Mouse (Mus musculus): ENCODE results near the gene Mbd6. TPM values are rescaled to one million over a fixed set of nuclear protein-coding genes. Genes with fewer than 3 reads are reported as not detected.
"Not testable (repeated sequence)": the region's sequence is repeated elsewhere in the genome, so short reads cannot be mapped to it uniquely, and the experiment has no call there.

The Mbd6 gene
- 10 to 100 TPM; 89.7 to 92.6 TPM for total RNA-seq (2021)
- long read RNA-seq, experiment 1, partial matches to known transcripts: 16 of 22 reads
- long read RNA-seq, experiment 1, other reads (novel, unspliced or antisense): 6 of 22 reads
- long read RNA-seq, experiment 2, partial matches to known transcripts: 23 of 39 reads
- long read RNA-seq, experiment 2, other reads (novel, unspliced or antisense): 16 of 39 reads

DNA sequence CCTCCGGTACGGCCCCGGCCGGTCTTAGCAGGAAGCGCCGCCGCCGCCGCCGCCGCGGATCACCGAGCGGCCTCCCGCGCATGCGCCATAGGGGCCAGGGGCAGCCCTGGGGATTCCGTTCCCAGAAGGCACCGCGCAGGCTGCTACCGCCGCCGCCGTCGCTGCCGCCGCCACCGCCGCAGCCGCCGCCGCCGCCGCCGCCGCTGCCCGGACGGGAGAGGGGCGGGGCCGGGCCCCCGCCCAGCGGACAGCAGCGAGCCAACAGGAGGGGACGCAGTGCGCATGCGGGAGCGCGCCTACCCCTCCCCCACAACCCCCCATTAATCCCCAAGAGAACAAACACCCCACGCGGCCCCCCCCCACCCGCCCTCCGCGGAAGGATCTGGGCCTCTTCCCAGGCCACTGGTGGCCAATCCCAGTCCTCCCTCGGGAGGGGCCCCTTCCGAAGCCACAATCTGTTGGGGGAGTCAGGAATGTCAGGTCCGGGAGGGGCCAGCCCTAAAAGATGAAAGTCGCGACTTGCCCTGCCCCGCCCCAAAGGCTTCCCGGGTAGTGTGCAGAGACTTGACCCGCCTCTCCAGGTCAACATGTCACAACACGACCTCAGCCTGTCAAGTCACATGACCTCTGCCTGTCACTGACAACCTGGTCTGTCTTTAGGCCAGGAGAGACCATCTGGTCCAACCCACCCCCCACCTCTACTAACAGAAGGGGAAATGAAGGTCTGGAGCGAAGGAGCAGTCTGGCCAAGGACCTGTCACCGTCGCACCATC is at the start of gene Mbd6:
TSS of gene Mbd6 (minus strand) at position 219 of the 773 bp plus-strand sequence.
- peak; percentile 76 to 79 for DNase-seq (ENCODE audit: low spot score in 2 of 2)

DNA sequence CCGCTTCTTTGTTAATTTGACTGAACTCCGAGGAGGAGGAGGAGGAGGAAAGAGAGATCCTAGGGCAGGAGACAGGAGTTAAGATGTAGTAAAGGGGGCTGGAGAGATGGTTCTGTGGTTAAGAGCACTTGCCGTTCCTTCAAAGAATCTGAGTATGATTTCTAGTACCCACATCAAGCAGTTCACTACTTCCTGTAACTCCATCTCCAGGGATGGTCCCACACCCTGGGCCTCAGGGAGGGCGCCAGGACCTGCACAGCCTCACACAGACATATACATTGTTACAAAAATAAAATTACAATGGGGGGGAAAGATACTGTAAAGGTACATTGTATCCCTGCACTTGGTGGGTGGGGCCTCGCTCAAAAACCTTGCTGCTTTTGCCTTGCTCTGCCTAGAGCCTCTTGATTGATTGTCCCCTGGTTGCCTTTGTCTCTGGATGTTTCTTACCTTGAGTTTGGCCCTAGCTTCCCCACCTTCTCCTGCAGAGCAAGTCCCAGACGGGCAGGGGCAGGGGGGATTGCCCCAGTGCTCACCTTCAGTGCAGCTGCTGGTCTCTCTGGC is 48.8 kb upstream of the Mbd6 start:
- DNase-seq (ENCODE audit: low spot score in 2 of 2): no peak

DNA sequence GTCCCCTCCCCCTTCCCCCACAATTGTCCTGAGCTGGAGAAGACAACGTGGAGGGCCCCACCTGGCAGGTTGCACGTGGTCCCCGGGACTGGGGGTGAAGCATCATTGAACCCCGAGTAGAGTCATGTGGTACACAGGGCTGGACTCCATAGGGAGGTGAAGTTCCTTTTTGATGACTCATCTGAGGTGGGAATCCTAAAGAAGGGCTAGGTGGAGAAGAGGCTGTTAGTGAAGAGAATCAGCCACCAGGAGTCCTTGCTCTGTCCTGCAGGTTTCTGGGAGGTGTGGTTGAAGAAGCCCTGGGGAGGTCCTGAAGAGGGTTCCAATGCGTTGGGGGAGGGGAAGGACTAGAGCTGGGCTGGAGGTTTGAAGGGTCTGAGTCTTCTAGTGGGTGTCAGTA is 48.1 kb upstream of the Mbd6 start:
- no peak for DNase-seq (ENCODE audit: low spot score in 2 of 2)

DNA sequence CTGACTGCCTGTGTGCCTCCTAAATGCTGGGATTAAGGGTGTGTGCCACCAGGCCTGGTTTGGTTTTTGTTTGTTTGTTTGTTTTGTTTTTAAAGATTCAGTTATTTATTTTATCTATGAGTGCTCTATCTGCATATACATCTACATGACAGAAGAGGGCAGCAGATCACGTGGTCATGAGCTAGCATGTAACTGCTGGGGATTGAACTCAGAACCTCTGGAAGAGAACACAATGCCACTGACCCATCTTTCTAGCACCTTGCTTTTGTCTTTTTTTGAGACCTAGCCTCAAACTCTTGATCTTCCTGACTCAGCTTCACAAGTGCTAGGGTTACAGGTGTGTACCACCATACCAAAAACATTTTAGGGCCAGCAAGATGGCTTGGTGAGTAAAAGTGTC is 46.5 kb upstream of the Mbd6 start:
- no peak for DNase-seq (ENCODE audit: low spot score in 2 of 2)

DNA sequence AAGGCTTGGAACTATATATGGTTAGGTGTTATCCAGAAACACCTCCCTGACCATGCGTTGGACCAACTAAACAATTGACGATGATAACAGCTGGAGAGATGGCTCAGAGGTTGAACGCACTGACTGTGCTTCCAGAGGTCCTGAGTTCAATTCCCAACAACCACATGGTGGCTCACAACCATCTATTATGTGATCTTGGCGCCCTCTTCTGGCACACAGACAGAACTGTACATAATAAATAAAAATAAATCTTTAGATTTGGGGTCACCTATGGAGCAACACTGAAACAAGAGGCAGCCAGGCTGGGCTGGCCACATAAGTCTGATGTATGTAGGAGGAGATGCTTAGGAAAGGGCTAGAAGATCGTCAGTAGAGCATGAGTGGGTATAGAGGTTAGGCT is 44.3 kb upstream of the Mbd6 start:
- DNase-seq (ENCODE audit: low spot score in 2 of 2): no peak

DNA sequence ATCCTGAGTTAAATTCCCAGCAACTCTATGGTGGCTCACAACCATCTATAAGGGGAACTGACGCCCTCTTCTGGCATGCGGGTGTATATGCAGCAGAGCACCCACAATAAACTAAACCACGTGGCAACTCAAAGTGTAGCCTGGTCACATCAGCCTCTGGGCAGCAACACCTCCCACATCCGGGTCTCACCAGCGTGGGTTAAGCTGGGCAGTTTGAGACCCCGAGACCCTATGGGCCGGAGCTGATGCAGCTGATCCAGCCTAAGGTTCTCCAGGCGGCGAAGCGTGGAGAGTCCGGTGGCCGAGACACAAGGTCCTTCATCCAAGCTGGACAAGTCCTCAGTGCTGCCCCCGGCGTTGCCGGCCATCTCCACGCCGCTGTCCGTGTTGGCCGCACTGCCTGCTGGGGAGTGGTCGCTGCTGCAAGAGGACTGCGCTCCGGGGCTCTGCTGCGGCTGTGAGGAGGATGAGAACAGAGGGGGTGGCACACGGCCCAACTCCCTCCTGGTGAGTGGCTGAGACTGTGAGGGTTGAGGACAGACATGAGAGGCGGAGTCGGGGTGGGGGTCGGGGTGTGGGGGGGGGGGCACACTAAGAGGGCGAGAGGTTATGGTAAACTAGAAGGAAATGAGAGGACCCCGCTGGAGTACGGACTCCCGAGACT is 43.5 kb upstream of the Mbd6 start:
- no peak for DNase-seq (ENCODE audit: low spot score in 2 of 2)

DNA sequence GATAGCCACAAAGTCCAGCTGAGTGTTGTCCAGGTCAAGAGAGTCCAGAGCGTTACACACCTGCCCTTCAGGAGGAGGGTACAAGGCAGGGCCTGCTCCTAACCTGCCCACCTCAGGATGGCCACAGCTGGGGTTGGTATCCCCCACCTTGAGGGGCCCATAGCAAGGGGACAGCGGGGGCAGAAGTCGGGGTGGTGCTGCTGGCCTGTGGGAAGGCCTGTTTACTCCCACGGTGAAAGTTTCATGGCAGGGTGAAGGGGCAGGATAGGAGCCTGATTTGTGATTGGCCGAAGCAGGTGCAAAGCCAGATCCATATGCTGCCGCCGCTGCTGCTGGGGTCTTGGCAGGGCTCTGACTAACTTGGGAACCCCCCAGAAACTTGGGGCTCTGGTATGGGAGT is 41.4 kb upstream of the Mbd6 start:
- DNase-seq (ENCODE audit: low spot score in 2 of 2): no peak

DNA sequence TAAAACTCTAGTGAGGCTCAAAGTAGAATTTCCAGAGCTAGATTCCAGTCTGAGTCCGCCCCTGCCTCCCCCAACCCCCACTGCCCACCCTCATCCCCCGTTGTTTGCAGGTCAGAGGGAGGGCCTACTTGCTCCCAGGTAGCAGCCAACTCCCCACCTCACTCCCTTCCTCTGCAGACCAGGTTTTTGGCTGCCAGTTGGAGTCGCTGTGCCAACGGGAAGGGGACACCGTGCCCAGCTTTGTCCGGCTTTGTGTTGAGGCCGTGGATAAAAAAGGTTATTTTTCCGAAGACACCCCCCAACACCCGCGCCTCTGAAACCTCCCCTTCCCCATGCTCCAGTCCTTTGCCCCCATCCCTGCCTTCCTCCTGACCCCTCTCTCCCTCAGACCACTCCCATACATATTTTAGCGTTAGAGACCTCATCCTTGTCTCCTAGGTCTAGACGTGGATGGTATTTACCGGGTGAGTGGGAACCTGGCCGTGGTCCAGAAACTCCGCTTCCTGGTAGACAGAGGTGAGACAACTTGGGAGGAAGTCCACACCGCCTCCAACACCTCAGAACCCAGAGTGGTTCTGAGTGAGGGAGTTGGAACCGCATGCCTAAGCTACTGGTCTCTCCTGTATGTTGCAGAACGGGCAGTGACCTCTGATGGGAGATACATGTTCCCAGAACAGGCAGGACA is 38.8 kb upstream of the Mbd6 start:
- DNase-seq (ENCODE audit: low spot score in 2 of 2): no peak

DNA sequence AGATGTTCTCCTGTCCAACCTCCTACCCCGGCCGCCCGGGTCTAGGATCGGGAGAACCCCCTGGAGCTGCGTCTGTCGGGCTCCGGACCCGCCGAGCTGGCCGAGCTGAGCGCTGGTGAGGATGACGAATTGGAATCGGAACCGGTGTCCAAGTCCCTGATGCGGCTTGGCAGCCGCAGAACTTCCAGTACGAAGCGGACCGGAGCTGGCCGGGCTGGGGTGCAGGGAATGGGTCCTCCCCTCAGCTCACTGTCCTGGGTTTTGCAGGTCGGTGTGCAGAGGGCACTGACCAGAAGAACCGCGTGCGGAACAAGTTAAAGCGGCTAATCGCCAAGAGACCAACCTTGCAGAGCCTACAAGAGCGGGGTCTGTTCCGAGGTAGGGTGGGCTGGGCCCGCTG is 38.0 kb upstream of the Mbd6 start:
- no peak for DNase-seq (ENCODE audit: low spot score in 2 of 2)

DNA sequence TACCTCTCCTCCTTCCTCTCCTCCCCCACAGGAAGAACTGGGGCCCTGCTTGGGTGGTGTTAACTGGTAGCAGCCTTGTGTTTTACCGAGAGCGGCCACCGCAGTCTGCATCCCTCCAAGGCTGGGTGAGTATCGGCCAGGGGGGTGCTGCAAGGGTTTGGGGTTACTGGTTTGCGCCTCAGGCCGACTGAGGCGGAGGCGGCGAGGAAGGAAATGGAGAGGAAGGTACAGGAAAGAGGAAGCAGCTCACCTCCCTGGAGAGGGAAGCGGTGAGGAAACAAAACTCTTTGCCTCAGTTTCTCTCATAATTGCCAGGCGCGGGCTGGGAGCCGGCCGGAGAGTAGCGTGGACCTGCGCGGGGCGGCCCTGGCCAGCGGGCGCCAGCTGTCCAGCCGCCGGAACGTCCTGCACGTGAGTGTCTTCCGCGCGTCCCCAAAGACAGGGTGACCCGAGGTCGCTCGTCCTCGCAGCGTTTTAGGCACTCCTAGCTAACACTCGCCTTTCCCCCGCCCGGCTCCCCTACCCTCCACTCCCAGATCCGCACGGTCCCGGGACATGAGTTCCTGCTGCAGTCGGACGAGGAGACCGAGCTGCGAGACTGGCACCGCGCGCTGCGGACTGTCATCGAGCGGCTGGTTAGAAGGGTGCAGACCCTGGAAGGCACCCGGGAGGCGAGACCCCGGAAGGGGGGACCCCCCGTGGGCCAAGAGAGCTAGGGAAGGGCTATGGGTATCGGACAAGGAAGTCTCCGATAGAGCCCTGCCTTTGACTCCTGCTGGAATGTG is 37.4 kb upstream of the Mbd6 start:
- no peak for DNase-seq (ENCODE audit: low spot score in 2 of 2)

DNA sequence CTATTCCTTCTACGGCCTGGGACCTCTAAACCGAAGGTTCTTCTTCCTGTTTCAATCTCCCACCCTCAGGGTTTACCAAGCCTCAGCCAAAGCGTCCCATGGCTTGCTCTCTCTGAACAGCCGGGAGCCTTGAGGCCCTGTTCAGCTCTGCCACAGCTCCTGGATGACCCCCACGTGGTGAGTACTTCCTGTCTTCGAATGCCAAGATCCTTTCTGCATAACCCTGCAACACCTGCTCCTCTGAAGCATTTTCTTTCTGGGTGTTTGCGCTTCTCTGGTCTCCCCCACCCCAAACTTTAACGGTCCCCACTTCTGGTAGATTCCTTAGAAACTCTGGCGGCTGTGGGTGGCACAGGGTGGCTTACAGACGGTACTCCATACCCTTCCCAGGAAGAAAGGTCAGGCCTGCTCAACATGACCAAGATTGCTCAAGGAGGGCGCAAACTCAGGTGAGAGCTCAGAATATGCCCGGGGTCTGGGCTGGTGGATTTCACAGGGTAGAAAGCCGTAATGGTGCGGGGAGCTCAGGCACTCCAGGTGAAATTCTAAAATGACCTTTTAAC is 36.7 kb upstream of the Mbd6 start:
- no peak for DNase-seq (ENCODE audit: low spot score in 2 of 2)

DNA sequence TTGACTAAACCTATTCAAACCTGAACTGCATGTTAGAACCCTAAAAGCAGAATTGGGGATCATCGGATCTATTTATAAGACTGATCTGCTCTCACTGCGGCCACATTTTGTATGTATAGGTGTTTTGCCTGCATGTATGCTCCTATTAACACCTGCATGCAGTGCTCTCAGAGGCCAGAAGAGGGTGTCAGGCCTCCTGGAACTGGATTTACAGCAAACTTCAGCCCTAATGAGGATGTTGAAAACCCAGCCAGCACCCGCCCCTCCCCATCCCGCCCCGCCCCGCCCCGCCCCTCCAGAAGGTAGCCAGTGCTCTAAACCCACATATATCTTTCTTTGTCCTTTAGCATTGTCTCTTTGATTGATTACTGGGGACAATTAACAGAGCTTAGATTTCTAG is 35.7 kb upstream of the Mbd6 start:
- DNase-seq (ENCODE audit: low spot score in 2 of 2): no peak

DNA sequence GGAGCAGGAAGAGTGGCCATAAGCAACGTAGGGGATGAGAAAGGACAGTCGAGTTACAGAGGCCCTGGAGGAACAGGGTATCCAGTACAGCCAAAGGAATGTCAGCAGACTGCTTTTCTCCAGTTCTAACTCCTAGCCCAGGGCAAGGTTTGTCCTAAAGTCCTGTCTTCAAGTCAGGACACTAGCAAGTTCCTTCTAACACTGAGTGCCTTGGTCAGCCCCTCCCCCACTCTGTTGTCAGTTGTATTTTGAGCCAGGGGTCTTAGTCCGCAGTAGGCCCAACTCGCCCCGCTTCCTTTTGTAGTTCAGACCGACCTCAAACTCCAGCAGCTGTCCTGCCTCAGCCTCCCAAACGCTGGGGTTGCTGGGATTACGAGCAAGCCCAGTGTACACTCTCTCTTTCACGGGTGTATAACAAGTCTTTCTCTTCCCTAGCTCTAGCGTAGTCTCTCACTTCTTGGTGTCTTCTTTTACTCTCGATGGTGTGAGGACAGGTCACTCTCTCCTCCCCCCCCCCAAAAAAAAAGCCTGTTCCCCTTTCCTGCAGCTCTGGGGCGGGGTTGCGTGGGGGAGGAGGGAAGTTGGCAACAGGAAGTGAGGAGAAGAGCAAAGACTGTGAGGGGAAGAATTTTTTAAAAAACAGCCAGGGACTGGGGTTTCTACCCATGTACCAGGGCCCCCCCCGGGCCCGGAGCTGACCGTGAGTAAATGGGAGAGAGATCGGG is 34.5 kb upstream of the Mbd6 start:
- DNase-seq (ENCODE audit: low spot score in 2 of 2): no peak

DNA sequence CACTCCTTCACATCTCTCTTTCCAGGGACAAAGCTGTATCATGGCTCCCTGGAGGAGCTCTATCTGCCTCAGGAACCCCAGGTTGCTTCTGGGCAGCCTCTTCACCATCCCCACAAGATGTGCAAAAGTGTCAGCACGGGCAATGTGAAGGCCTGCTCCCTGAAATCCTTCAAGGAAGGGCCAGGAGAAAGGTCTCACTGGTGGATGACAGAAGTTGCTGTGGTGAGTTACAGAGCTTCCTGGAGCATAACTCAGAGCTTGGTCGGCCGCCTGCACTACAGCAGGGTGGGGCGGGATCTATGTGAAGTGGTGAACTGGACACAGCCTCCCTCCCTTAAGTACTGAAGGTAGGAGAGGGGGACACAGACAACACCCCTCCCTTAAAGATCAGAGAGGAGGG is 33.9 kb upstream of the Mbd6 start:
- no peak for DNase-seq (ENCODE audit: low spot score in 2 of 2)

DNA sequence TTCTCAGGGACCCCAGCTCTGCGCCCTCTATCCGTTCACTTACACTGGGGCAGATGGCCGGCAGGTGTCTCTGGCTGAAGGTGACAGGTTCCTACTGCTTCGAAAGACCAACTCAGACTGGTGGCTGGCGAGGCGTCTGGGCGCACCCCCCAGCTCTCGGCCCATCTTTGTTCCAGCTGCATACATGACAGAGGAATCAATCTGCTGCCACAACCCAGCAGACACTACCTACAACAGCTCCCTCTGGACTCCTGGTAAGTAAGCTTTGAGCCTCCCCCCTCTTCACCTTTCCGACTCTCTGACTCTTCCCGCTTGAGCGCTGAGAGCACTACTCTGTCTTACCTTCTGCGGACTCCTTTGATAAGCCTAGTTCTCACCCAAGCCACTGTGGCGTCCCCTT is 33.4 kb upstream of the Mbd6 start:
- DNase-seq (ENCODE audit: low spot score in 2 of 2): no peak

DNA sequence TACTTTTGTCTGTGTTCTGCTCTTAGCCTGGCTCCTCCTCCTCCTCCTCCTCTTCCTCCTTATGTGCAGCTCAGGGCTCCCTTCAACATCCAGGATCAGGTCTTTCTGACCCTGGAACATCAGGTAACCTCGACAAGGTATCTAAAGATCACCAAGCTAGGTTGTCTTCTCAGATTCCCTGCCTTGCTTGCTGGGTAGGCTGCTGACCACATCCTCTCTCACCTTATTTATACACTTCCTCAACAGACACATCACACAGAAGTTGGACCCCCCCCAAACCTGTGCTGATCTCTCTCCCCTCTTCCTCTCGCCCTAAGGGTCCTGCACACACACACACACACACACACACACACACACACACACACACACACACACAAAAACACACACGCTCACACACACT is 32.8 kb upstream of the Mbd6 start, which contains the start of gene Arhgap9:
TSS of gene Arhgap9 (plus strand) at position 344 of the 400 bp plus-strand sequence.
- no peak for DNase-seq (ENCODE audit: low spot score in 2 of 2)

DNA sequence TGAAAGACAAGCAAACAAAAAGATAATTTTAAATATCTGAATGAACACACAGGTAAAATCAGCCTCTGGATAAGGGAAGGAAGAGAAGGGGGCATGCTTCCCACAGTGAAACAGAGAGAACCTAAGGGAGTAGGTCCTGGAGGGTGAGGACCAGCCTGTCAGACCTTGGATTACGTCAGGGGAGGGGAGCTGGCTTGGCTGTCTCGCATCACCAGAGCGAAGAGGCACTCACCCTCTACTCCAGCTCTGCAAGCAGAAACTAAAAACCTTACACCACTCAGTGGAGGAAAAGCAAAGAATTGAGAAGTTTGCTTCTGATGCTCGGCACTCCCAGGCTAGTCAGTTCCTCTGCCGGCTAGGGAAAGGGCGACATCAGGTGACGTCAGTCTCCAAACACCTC is 31.2 kb upstream of the Mbd6 start:
- DNase-seq (ENCODE audit: low spot score in 2 of 2): no peak

DNA sequence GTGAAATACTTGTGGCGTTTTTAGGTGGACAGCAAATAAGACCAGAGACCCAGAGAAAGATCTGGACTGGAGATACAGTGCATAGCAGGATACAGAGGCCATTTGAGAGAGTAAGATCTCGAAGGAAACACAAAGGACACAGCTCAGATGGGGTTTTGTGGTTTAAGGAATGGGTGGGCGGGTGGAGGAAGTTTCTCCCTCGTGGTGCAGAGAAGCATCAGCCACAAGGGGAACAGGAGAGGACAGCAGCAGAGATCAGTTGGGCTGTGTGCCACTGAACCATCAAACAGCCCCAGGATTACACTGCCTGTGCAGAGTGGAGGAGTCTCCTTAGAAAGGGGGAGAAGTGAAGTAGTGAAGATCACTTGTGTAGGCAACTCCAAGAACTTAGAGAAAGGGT is 29.2 kb upstream of the Mbd6 start:
- no peak for DNase-seq (ENCODE audit: low spot score in 2 of 2)

DNA sequence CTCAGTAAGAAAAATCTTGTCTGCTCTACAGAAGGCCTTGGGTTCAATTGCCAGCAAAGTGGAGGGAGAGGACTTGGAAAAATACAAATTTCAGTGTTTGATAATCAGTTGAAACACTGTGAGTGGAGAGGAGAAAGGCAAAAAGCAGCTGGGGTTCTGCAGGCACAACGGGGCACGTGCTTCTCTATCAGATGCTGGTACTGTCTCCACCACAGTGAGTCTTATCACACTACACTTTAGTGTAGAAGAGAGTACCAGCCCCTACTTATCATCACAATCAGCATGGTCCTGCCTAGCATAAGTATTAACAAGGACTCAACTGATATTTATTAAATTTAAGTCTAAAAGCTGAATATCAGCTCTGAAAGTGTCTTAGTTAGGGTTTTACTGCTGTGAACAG is 28.5 kb upstream of the Mbd6 start:
- DNase-seq (ENCODE audit: low spot score in 2 of 2): no peak

DNA sequence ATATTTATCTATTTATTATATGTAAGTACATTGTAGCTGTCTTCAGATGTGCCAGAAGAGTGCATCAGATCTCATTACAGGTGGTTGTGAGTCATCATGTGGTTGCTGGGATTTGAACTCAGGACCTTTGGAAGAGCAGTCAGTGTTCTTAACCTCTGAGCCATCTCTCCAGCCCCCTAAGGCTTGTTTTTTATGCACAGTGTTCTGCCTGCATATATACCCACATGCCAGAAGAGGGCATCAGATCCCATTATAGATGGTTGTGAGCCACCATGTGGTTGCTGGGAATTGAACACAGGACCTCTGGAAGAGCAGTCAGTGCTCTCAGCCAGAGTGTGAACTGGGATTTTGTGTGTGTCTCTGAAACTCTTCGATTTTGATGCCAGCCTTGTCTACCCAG is 26.1 kb upstream of the Mbd6 start:
- DNase-seq (ENCODE audit: low spot score in 2 of 2): not testable (repeated sequence)
